Mouse (Mus musculus): ENCODE data around the gene Ndufaf2.

Gene Ndufaf2

GRCm38 (mm10) chr13:108130737-108131136, 27.7 kb downstream of the Ndufaf2 start:
- H3K4me3 ChIP-seq (replicated peaks; ENCODE audit: low read length), result no peak overlapping the region
- H3K27me3 ChIP-seq (ENCODE audit: insufficient read depth, low read length), result no peaks in the 10 kb centered on the region
- no peak for TF ChIP-seq POU5F1 (IDR thresholded peaks at IDR 0.05; ENCODE audit: borderline replicate concordance, low read length)
- TF ChIP-seq CTCF (conservative IDR thresholded peaks at IDR 0.05; ENCODE audit: low read length), result no peak
- no peak for TF ChIP-seq NANOG (IDR thresholded peaks at IDR 0.05; ENCODE audit: borderline replicate concordance, low read length)
- H3K36me3 ChIP-seq (ENCODE audit: insufficient read depth, low read length), result no peaks in the 10 kb centered on the region
- peaks cover 8% of the 10 kb centered on the region for H3K4me1 ChIP-seq (replicated peaks; ENCODE audit: low read depth, low read length)
- H3K9me3 ChIP-seq (ENCODE audit: low read length), result no peaks in the 10 kb centered on the region

DNA sequence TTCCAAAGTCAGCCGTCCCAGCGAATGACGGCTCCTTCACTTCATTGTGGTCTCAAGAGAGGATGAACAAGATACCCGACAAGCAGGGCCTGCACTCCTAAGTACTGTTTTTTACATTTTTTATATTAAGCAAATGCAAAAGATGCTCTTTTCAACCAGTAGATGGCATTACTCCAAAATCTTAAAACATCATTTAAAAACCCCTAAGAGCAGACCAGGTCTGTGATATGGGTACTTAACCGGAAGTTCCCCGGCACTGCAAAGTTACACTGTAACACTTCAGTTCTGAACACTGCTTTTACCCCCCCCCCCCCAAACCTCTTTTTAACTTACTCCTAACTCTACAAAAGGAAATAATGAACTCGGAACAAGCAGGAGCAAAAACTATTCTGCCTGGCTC, 29.4 kb downstream of the Ndufaf2 start:
- Histone ChIP-seq H3K4me3 (replicated peaks; ENCODE audit: low read length) (no peak overlapping the region), H3K27me3 (ENCODE audit: insufficient read depth, low read length) (no peaks in the 10 kb centered on the region), H3K4me1 (replicated peaks; ENCODE audit: low read depth, low read length) (peaks cover 6% of the 10 kb centered on the region), H3K36me3 (ENCODE audit: insufficient read depth, low read length) (no peaks in the 10 kb centered on the region), H3K9me3 (ENCODE audit: low read length) (no peaks in the 10 kb centered on the region)
- TF ChIP-seq POU5F1 (IDR thresholded peaks at IDR 0.05; ENCODE audit: borderline replicate concordance, low read length) (no peak), CTCF (conservative IDR thresholded peaks at IDR 0.05; ENCODE audit: low read length) (peak; percentile 17)

- Histone ChIP-seq H3K27me3 (ENCODE audit: insufficient read depth, low read length) (no peaks in the 10 kb centered on the region), H3K9me3 (ENCODE audit: low read length) (no peaks in the 10 kb centered on the region), H3K36me3 (ENCODE audit: insufficient read depth, low read length) (no peaks in the 10 kb centered on the region), H3K4me1 (replicated peaks; ENCODE audit: low read depth, low read length) (peaks cover 8% of the 10 kb centered on the region), H3K4me3 (replicated peaks; ENCODE audit: low read length) (no peak overlapping the region)
- TF ChIP-seq NANOG (IDR thresholded peaks at IDR 0.05; ENCODE audit: borderline replicate concordance, low read length) (no peak), POU5F1 (IDR thresholded peaks at IDR 0.05; ENCODE audit: borderline replicate concordance, low read length) (no peak), CTCF (conservative IDR thresholded peaks at IDR 0.05; ENCODE audit: low read length) (no peak)
These were observed 30.5 kb downstream of the Ndufaf2 start for GRCm38 (mm10) chr13:108127883-108128282.

- Histone ChIP-seq H3K27me3 (ENCODE audit: insufficient read depth, low read length) (no peaks in the 10 kb centered on the region), H3K9me3 (ENCODE audit: low read length) (no peaks in the 10 kb centered on the region), H3K4me1 (replicated peaks; ENCODE audit: low read depth, low read length) (peaks cover 6% of the 10 kb centered on the region), H3K4me3 (replicated peaks; ENCODE audit: low read length) (no peak overlapping the region), H3K36me3 (ENCODE audit: insufficient read depth, low read length) (no peaks in the 10 kb centered on the region)
- TF ChIP-seq CTCF (conservative IDR thresholded peaks at IDR 0.05; ENCODE audit: low read length), result peak; percentile 79
- TF ChIP-seq NANOG (IDR thresholded peaks at IDR 0.05; ENCODE audit: borderline replicate concordance, low read length), result no peak
- no peak for TF ChIP-seq POU5F1 (IDR thresholded peaks at IDR 0.05; ENCODE audit: borderline replicate concordance, low read length)
These were observed 31.3 kb downstream of the Ndufaf2 start for GRCm38 (mm10) chr13:108127130-108127529.

DNA sequence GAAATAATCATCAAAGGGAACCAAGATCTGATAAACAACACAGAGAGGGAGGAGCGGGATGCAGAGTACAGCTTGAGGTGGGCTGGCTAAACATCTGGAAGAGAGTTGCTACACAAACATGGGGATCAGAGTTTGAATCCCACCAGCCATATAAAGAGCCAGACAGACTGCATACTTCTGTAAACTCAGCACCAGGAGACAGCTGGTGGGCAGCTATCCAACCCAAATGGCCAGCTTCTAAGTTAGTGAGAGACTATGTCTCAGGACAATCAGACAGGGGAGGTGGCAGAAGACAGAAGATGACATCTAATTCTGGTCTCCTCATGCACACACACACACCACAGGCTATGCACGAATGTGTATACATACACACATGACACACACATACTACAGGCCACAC, 32.2 kb downstream of the Ndufaf2 start:
- TF ChIP-seq NANOG (IDR thresholded peaks at IDR 0.05; ENCODE audit: borderline replicate concordance, low read length), result no peak
- no peak for TF ChIP-seq CTCF (conservative IDR thresholded peaks at IDR 0.05; ENCODE audit: low read length)
- no peak for TF ChIP-seq POU5F1 (IDR thresholded peaks at IDR 0.05; ENCODE audit: borderline replicate concordance, low read length)
- Histone ChIP-seq H3K4me3 (replicated peaks; ENCODE audit: low read length) (no peak overlapping the region), H3K36me3 (ENCODE audit: insufficient read depth, low read length) (no peaks in the 10 kb centered on the region), H3K9me3 (ENCODE audit: low read length) (no peaks in the 10 kb centered on the region), H3K27me3 (ENCODE audit: insufficient read depth, low read length) (no peaks in the 10 kb centered on the region), H3K4me1 (replicated peaks; ENCODE audit: low read depth, low read length) (peaks cover 6% of the 10 kb centered on the region)

- Histone ChIP-seq H3K27me3 (ENCODE audit: insufficient read depth, low read length) (no peaks in the 10 kb centered on the region), H3K36me3 (ENCODE audit: insufficient read depth, low read length) (peaks cover 3% of the 10 kb centered on the region; the same call in 1 of the 2 replicates), H3K4me3 (replicated peaks; ENCODE audit: low read length) (no peak overlapping the region), H3K4me1 (replicated peaks; ENCODE audit: low read depth, low read length) (peaks cover 22% of the 10 kb centered on the region), H3K9me3 (ENCODE audit: low read length) (no peaks in the 10 kb centered on the region)
- TF ChIP-seq POU5F1 (IDR thresholded peaks at IDR 0.05; ENCODE audit: borderline replicate concordance, low read length) (no peak), NANOG (IDR thresholded peaks at IDR 0.05; ENCODE audit: borderline replicate concordance, low read length) (no peak), CTCF (conservative IDR thresholded peaks at IDR 0.05; ENCODE audit: low read length) (no peak)
These were observed 34.3 kb downstream of the Ndufaf2 start for GRCm38 (mm10) chr13:108124096-108124495.

DNA sequence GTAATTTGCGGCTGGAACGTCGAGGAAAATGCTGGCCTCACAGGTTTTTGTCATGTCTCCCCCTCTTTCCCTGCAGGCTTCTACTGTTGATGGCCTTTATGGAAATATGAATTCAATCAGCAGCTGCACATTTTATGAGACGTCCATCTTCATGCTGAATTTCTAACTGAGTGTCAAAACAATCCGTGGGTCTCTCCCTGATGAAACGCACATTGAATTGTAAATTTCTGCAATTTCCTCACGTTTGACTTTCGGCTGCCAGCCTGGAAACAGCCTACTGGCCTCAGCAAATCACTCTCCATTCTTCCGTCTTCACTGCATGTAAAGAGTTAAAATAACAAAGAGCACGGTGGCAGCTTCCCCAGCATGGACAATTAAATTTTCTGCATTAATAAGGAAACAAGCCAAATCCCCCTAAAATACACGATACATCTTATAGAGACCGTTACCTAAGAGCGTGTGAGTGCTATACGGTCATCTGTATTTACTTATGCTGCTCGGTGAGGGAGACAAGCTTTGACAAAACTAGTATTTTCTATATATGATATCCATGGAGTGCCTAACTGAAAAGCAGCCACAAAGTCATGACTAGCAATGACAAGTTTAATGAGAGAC, 35.2 kb downstream of the Ndufaf2 start:
- Histone ChIP-seq H3K4me3 (replicated peaks; ENCODE audit: low read length) (no peak overlapping the region), H3K36me3 (ENCODE audit: insufficient read depth, low read length) (peaks cover 3% of the 10 kb centered on the region; the same call in 1 of the 2 replicates), H3K27me3 (ENCODE audit: insufficient read depth, low read length) (no peaks in the 10 kb centered on the region), H3K9me3 (ENCODE audit: low read length) (no peaks in the 10 kb centered on the region), H3K4me1 (replicated peaks; ENCODE audit: low read depth, low read length) (peaks cover 24% of the 10 kb centered on the region)
- TF ChIP-seq CTCF (conservative IDR thresholded peaks at IDR 0.05; ENCODE audit: low read length) (no peak), NANOG (IDR thresholded peaks at IDR 0.05; ENCODE audit: borderline replicate concordance, low read length) (no peak), POU5F1 (IDR thresholded peaks at IDR 0.05; ENCODE audit: borderline replicate concordance, low read length) (no peak)

DNA sequence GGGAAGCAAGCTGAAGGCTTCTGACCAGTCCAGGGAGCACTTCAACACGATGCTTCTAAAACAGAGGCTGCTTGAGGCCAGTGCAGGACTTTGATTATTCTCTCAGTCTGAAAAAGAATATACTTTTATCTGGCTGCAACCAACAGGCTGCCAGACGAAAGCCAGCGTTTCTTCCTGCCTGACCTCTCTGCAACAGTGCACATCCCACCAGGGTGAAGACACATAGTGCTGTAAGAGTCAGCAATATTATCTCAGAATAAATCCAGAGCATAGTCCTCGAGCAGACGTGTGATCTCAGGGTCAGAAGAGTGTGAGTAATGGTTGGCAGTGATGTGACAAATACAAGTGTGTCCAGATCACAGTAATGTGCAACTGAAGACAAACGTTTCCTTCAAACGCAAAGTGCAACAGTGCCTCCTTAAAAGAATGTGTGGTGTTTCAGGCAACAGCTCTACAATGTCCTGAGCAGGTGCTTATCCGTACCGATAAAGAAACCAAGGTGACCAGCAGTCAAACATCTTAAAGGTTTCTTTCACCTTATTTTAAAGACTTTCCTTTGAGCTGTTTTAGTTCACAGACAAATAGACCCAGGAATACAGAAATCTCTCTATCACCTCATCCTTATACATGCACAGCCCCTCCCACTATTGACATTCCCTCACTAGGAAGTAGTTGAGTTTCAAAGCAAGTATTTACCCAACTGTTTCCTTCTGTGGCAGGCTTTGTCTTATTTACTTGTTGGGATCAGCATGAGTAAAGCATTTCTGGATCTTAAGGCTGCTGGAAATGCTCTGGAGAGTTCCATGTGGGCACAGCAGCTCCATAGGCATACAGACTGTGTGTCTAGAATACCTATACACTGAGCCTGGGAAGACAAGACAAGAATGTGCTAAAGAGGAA, 38.8 kb downstream of the Ndufaf2 start:
- H3K4me1 ChIP-seq (replicated peaks; ENCODE audit: low read depth, low read length), result peaks cover 28% of the 10 kb centered on the region
- no peak for TF ChIP-seq CTCF (conservative IDR thresholded peaks at IDR 0.05; ENCODE audit: low read length)
- no peak for TF ChIP-seq NANOG (IDR thresholded peaks at IDR 0.05; ENCODE audit: borderline replicate concordance, low read length)
- no peak for TF ChIP-seq POU5F1 (IDR thresholded peaks at IDR 0.05; ENCODE audit: borderline replicate concordance, low read length)
- no peaks in the 10 kb centered on the region for H3K9me3 ChIP-seq (ENCODE audit: low read length)
- peaks cover 3% of the 10 kb centered on the region; the same call in 1 of the 2 replicates for H3K36me3 ChIP-seq (ENCODE audit: insufficient read depth, low read length)
- H3K27me3 ChIP-seq (ENCODE audit: insufficient read depth, low read length), result no peaks in the 10 kb centered on the region
- H3K4me3 ChIP-seq (replicated peaks; ENCODE audit: low read length), result no peak overlapping the region

Measured in E14TG2a.4 (cell line).